Mouse (Mus musculus) small intestine, adult 2 months (tissue): ENCODE results near the gene Rtl5. TPM values are rescaled to one million over a fixed set of nuclear protein-coding genes. Genes with fewer than 3 reads are reported as not detected.

Source experiments
- H3K27ac ChIP-seq: fragments of 200-500 bp; 2 replicates; pipeline ENCODE4 v1.5.1; 2012; ENCODE audit warnings: low read depth, low read length, control low read depth, inconsistent platforms; ENCODE audit not compliant: insufficient read depth
- H3K27me3 ChIP-seq: fragments of 200-500 bp; 2 replicates; pipeline ENCODE4 v1.6.1; 2012; ENCODE audit warnings: mild to moderate bottlenecking, moderate library complexity, low read length, inconsistent platforms; ENCODE audit not compliant: control insufficient read depth, insufficient read depth
- H3K36me3 ChIP-seq: fragments of 200-500 bp; 2 replicates; pipeline ENCODE4 v1.6.1; 2012; ENCODE audit warnings: mild to moderate bottlenecking, low read length, control low read depth, inconsistent platforms; ENCODE audit not compliant: control insufficient read depth, insufficient read depth
- H3K4me1 ChIP-seq: fragments of 200-500 bp; 2 replicates; pipeline ENCODE4 v1.6.1; 2012; ENCODE audit warnings: low read length, inconsistent platforms, mixed read lengths; ENCODE audit not compliant: control insufficient read depth, insufficient read depth, insufficient read length
- H3K4me3 ChIP-seq: fragments of 200-500 bp; 2 replicates; pipeline ENCODE4 v1.5.1; 2012; ENCODE audit warnings: low read depth, mild to moderate bottlenecking, control low read depth, inconsistent platforms, low read length, moderate library complexity
- CTCF ChIP-seq: fragments of 200-500 bp; IDR thresholded peaks from 2 replicates; pipeline ENCODE4 v1.5.1; 2012; ENCODE audit warnings: low read depth, mild to moderate bottlenecking, control low read depth, inconsistent platforms, low read length, moderate library complexity, mixed read lengths; ENCODE audit not compliant: insufficient replicate concordance, insufficient read length; ENCODE audit errors: extremely low read depth
- POLR2A ChIP-seq: fragments of 200-500 bp; IDR thresholded peaks from 2 replicates; pipeline ENCODE4 v1.6.1; 2012; ENCODE audit warnings: low read depth, mild to moderate bottlenecking, control low read depth, inconsistent platforms, low read length, moderate library complexity
- WGBS: fragments of 180-500 bp; shearing (Covaris S2); methylation state at CpG from one replicate; pipeline ENCODE4 v1.1.7; 2018; 5-methylcytosine and 5-hydroxymethylcytosine counted together
- polyA plus RNA-seq: library from polyadenylated mRNA; depleted of rRNA; stranded (reverse); fragments of >200 nt; gene quantifications from 2 replicates; pipeline ENCODE4 v1.2.3, GENCODE M21; 2012

The Rtl5 gene
- polyA plus RNA-seq, 1 experiment, result 1.4 TPM

- WGBS, result 51% methylated on average over 4 of the region's 4 CpGs
- no peak for TF ChIP-seq POLR2A
- TF ChIP-seq CTCF, result no peak
- no peak overlapping the region for H3K27ac ChIP-seq
- no peaks in the 10 kb centered on the region for H3K27me3 ChIP-seq
- no peaks in the 10 kb centered on the region for H3K4me1 ChIP-seq
- no peaks in the 10 kb centered on the region for H3K36me3 ChIP-seq
- no peak overlapping the region for H3K4me3 ChIP-seq
These were observed 5.8 kb downstream of the Rtl5 start for GRCm38 (mm10) chrX:102065213-102065775.

DNA sequence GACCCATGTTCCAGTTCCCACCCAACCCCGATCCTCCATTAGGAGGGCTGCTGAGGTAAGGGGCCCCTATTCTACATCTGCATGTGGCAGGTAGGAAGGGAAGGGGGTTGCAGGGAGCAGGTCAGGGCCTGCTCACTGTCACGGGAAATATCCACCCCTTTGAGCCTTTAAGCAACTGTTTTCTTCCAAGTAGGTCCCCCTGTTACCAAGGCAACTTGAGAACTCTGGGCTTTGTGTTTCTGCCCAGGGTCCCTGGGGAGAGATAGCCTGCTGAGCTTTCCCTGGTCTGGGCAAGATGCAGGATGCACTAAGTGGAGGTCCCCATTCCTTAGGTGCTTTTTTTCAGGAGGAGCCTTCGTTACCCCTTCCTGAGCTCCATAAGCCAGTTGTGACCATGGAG, 7.0 kb downstream of the Rtl5 start:
- no peak overlapping the region for H3K4me3 ChIP-seq
- no peak for TF ChIP-seq CTCF
- TF ChIP-seq POLR2A, result no peak
- H3K27me3 ChIP-seq, result no peaks in the 10 kb centered on the region
- H3K27ac ChIP-seq, result no peak overlapping the region
- no peaks in the 10 kb centered on the region for H3K36me3 ChIP-seq
- H3K4me1 ChIP-seq, result no peaks in the 10 kb centered on the region
- 79% methylated on average over 3 of the region's 3 CpGs for WGBS

- no peak overlapping the region for H3K27ac ChIP-seq
- no peaks in the 10 kb centered on the region for H3K27me3 ChIP-seq
- no peak overlapping the region for H3K4me3 ChIP-seq
- WGBS, result 17% methylated on average over 2 of the region's 2 CpGs
- TF ChIP-seq CTCF (no peak), POLR2A (no peak)
- no peaks in the 10 kb centered on the region for H3K36me3 ChIP-seq
- H3K4me1 ChIP-seq, result no peaks in the 10 kb centered on the region
These were observed 10.2 kb downstream of the Rtl5 start for GRCm38 (mm10) chrX:102060891-102061290.

GRCm38 (mm10) chrX:102060243-102060642, 10.9 kb downstream of the Rtl5 start:
- Histone ChIP-seq H3K4me3 (no peak overlapping the region), H3K27ac (no peak overlapping the region), H3K4me1 (no peaks in the 10 kb centered on the region), H3K36me3 (no peaks in the 10 kb centered on the region), H3K27me3 (no peaks in the 10 kb centered on the region)
- TF ChIP-seq POLR2A (no peak), CTCF (no peak)
- 63% methylated on average over 5 of the region's 5 CpGs for WGBS

DNA sequence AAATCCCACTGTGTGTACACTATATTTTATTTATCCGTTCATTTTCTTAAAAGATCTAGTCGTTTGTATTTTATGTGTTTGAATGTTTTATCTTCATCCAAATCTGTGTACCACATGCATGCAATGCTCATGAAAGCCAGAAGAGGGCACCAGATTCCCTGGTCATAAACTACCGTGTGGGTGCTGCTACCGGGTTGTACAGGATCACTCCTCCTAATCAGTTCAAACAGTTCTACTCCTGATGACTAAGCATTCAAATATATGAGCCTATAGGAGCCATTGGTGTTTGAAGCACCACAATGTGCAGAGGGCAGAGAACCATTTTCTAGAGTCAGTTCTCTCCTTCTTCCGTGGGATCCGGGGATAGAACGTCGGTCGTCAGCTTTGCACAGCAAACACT, 11.7 kb downstream of the Rtl5 start:
- Histone ChIP-seq H3K4me3 (no peak overlapping the region), H3K27me3 (no peaks in the 10 kb centered on the region), H3K36me3 (no peaks in the 10 kb centered on the region), H3K27ac (no peak overlapping the region), H3K4me1 (no peaks in the 10 kb centered on the region)
- TF ChIP-seq POLR2A, result no peak
- TF ChIP-seq CTCF, result peak; percentile 11; the same call in 1 of the 2 replicates
- WGBS, result 52% methylated on average over 9 of the region's 9 CpGs

DNA sequence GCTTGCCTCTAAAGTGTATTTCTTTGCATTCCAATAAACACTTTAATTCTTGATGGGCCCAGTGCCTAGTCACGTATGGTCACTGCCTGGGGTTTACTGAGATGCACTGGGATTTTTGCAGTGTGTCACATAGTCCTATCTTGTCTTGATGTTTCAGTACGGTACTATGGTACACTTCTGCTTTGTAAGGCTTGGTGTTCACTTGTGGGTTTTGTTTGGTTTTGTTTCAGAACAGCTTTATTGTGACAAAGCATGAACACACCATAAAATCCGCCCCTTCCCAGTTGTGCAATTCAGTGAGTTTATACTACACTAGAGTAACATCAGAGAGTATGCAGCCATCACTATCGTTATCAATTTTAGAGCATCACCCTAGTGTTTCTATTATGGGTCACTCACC, 17.1 kb downstream of the Rtl5 start:
- 77% methylated on average over 4 of the region's 4 CpGs for WGBS
- TF ChIP-seq CTCF, result no peak
- TF ChIP-seq POLR2A, result no peak
- Histone ChIP-seq H3K4me3 (no peak overlapping the region), H3K27ac (no peak overlapping the region), H3K27me3 (no peaks in the 10 kb centered on the region), H3K36me3 (no peaks in the 10 kb centered on the region), H3K4me1 (no peaks in the 10 kb centered on the region)

- Histone ChIP-seq H3K4me1 (no peaks in the 10 kb centered on the region), H3K36me3 (no peaks in the 10 kb centered on the region), H3K27ac (no peak overlapping the region), H3K4me3 (no peak overlapping the region), H3K27me3 (no peaks in the 10 kb centered on the region)
- WGBS, result 82% methylated on average over 2 of the region's 2 CpGs
- TF ChIP-seq CTCF (no peak), POLR2A (no peak)
These were observed 17.7 kb downstream of the Rtl5 start for GRCm38 (mm10) chrX:102053371-102053770.
